Mouse (Mus musculus): ENCODE results near the gene Gm19402. TPM values are rescaled to one million over a fixed set of nuclear protein-coding genes. Genes with fewer than 3 reads are reported as not detected.

Gm19402 gene
- total and polyA plus RNA-seq, 3 experiments: not detected

- Histone ChIP-seq H3K27ac (ENCODE audit: control insufficient read depth, low read depth, low read length) (no peak within 1 kb of the TSS), H3K4me1 (ENCODE audit: control insufficient read depth in 1 of 2, insufficient read depth in 2 of 2, low read length in 2 of 2) (no peaks in the 10 kb centered on the region), H3K27me3 (ENCODE audit: control insufficient read depth in 1 of 2, insufficient read depth in 2 of 2, low read length in 2 of 2) (peaks cover 2 to 5% of the 10 kb centered on the region in 2 experiments; a peak in 3 of 4 replicates), H3K9me3 (replicated peaks; ENCODE audit: insufficient read depth, low read length) (no peaks in the 10 kb centered on the region), H3K36me3 (ENCODE audit: control insufficient read depth in 1 of 2, insufficient read depth in 2 of 2, low read length in 2 of 2) (no peaks in the 10 kb centered on the region), H3K79me2 (ENCODE audit: control insufficient read depth, insufficient read depth, low read length, poor library complexity) (no peaks in the 10 kb centered on the region), H3K9ac (ENCODE audit: control insufficient read depth, low read depth, low read length, poor library complexity, severe bottlenecking) (no peak within 1 kb of the TSS), H3K4me3 (ENCODE audit: control insufficient read depth in 1 of 2, insufficient read depth in 1 of 2, low read depth in 2 of 2, low read length in 2 of 2) (no peak within 1 kb of the TSS)
- peak; percentile 9 for DNase-seq (ENCODE audit: low read depth, low spot score)
- TF ChIP-seq POLR2A (IDR thresholded peaks at IDR 0.05; ENCODE audit: control insufficient read depth in 1 of 2, insufficient read depth in 1 of 2, low read depth in 1 of 2, low read length in 2 of 2, poor library complexity in 1 of 2) (no peak), MEF2A (IDR thresholded peaks at IDR 0.05; ENCODE audit: extremely low read depth, insufficient replicate concordance, low read depth, low read length, poor library complexity, severe bottlenecking) (no peak), ELF1 (IDR thresholded peaks at IDR 0.05; ENCODE audit: low read depth, low read length) (no peak), BHLHE40 (IDR thresholded peaks at IDR 0.05; ENCODE audit: borderline replicate concordance, low read depth, low read length) (no peak), MAX (IDR thresholded peaks at IDR 0.05; ENCODE audit: low read length) (no peak), EP300 (IDR thresholded peaks at IDR 0.05; ENCODE audit: low read depth in 1 of 2, low read length in 2 of 2) (no peak), POLR2AphosphoS5 (IDR thresholded peaks at IDR 0.05; ENCODE audit: borderline replicate concordance, low read depth, low read length) (no peak), MYC (IDR thresholded peaks at IDR 0.05; ENCODE audit: low read depth, low read length) (no peak), ZKSCAN1 (IDR thresholded peaks at IDR 0.05; ENCODE audit: low read depth, low read length) (no peak), CTCF (IDR thresholded peaks at IDR 0.05 in 2 of 3, conservative IDR thresholded peaks at IDR 0.05 in 1 of 3; ENCODE audit: control insufficient read depth in 1 of 3, insufficient read depth in 1 of 3, low read depth in 2 of 3, low read length in 3 of 3, poor library complexity in 1 of 3, severe bottlenecking in 1 of 3) (no peak), ZNF384 (IDR thresholded peaks at IDR 0.05; ENCODE audit: low read depth, low read length) (no peak), TCF12 (IDR thresholded peaks at IDR 0.05; ENCODE audit: low read depth, low read length) (no peak), TBP (IDR thresholded peaks at IDR 0.05; ENCODE audit: low read depth, low read length) (no peak), E2F4 (IDR thresholded peaks at IDR 0.05; ENCODE audit: borderline replicate concordance, low read depth, low read length) (no peak), MXI1 (IDR thresholded peaks at IDR 0.05; ENCODE audit: low read depth, low read length) (no peak), MYB (IDR thresholded peaks at IDR 0.05; ENCODE audit: low read depth, low read length) (no peak)
These were observed 6.6 kb upstream of the Gm19402 start, which contains the start of gene Gm9508 for GRCm38 (mm10) chr10:77697133-77697532. TSS of gene Gm9508 (minus strand) at chr10:77697233.

GRCm38 (mm10) chr10:77687021-77687420, 3.5 kb downstream of the Gm19402 start:
- Histone ChIP-seq H3K4me1 (ENCODE audit: control insufficient read depth in 1 of 2, insufficient read depth in 2 of 2, low read length in 2 of 2) (no peaks in the 10 kb centered on the region), H3K27me3 (ENCODE audit: control insufficient read depth in 1 of 2, insufficient read depth in 2 of 2, low read length in 2 of 2) (peaks cover 13 to 23% of the 10 kb centered on the region in 2 experiments), H3K36me3 (ENCODE audit: control insufficient read depth in 1 of 2, insufficient read depth in 2 of 2, low read length in 2 of 2) (no peaks in the 10 kb centered on the region), H3K9ac (ENCODE audit: control insufficient read depth, low read depth, low read length, poor library complexity, severe bottlenecking) (no peak overlapping the region), H3K79me2 (ENCODE audit: control insufficient read depth, insufficient read depth, low read length, poor library complexity) (no peaks in the 10 kb centered on the region), H3K27ac (ENCODE audit: control insufficient read depth, low read depth, low read length) (no peak overlapping the region), H3K4me3 (ENCODE audit: control insufficient read depth in 1 of 2, insufficient read depth in 1 of 2, low read depth in 2 of 2, low read length in 2 of 2) (no peak overlapping the region), H3K9me3 (replicated peaks; ENCODE audit: insufficient read depth, low read length) (no peaks in the 10 kb centered on the region)
- DNase-seq (ENCODE audit: low read depth, low spot score): no peak
- TF ChIP-seq POLR2AphosphoS5 (IDR thresholded peaks at IDR 0.05; ENCODE audit: borderline replicate concordance, low read depth, low read length) (no peak), CHD2 (IDR thresholded peaks at IDR 0.05; ENCODE audit: low read length) (no peak), NELFE (IDR thresholded peaks at IDR 0.05; ENCODE audit: low read depth, low read length) (no peak), CTCF (IDR thresholded peaks at IDR 0.05 in 2 of 3, conservative IDR thresholded peaks at IDR 0.05 in 1 of 3; ENCODE audit: control insufficient read depth in 1 of 3, insufficient read depth in 1 of 3, low read depth in 2 of 3, low read length in 3 of 3, poor library complexity in 1 of 3, severe bottlenecking in 1 of 3) (no peak), BHLHE40 (IDR thresholded peaks at IDR 0.05; ENCODE audit: borderline replicate concordance, low read depth, low read length) (no peak), ZKSCAN1 (IDR thresholded peaks at IDR 0.05; ENCODE audit: low read depth, low read length) (no peak), MYB (IDR thresholded peaks at IDR 0.05; ENCODE audit: low read depth, low read length) (no peak), USF2 (IDR thresholded peaks at IDR 0.05; ENCODE audit: borderline replicate concordance in 1 of 2, insufficient read depth in 1 of 2, low read depth in 1 of 2, low read length in 2 of 2) (no peak), POLR2A (IDR thresholded peaks at IDR 0.05; ENCODE audit: control insufficient read depth in 1 of 2, insufficient read depth in 1 of 2, low read depth in 1 of 2, low read length in 2 of 2, poor library complexity in 1 of 2) (no peak), TCF12 (IDR thresholded peaks at IDR 0.05; ENCODE audit: low read depth, low read length) (no peak), MEF2A (IDR thresholded peaks at IDR 0.05; ENCODE audit: extremely low read depth, insufficient replicate concordance, low read depth, low read length, poor library complexity, severe bottlenecking) (no peak)

Data from MEL (cell line).